Mouse (Mus musculus) embryonic fibroblast, embryonic 13.5 days (primary cell): ENCODE results near the gene Cryzl2.

Source experiments
- CTCF ChIP-seq: IDR thresholded peaks from 2 replicates; pipeline ENCODE4 v1.5.1; 2011; ENCODE audit warnings: mild to moderate bottlenecking, control low read depth, low read length, moderate library complexity, borderline replicate concordance; ENCODE audit not compliant: insufficient read depth
- POLR2A ChIP-seq: IDR thresholded peaks from 2 replicates; pipeline ENCODE4 v1.6.1; 2011; ENCODE audit warnings: low read depth, mild to moderate bottlenecking, control low read depth, low read length, moderate library complexity

GRCm38 (mm10) chr1:157458421-157459208, at the start of gene Cryzl2:
- peak; percentile 67 for TF ChIP-seq CTCF
- TF ChIP-seq POLR2A, result peak; percentile 48; the same call in 1 of the 2 replicates
